Mouse (Mus musculus) bone marrow, adult 2 months (tissue): Measurements from ENCODE around the gene Gm10142.

ENCODE experiments used
- CTCF ChIP-seq: fragments of 200-500 bp; IDR thresholded peaks from 2 replicates; pipeline ENCODE4 v1.5.1; 2011; ENCODE audit warnings: low read length, control low read depth; ENCODE audit not compliant: control insufficient read depth, insufficient read depth
- POLR2A ChIP-seq: fragments of 200-500 bp; IDR thresholded peaks from 2 replicates; pipeline ENCODE4 v1.6.1; 2011; ENCODE audit warnings: low read depth, mild to moderate bottlenecking, control low read depth, low read length, borderline replicate concordance; ENCODE audit not compliant: control insufficient read depth

- no peak for TF ChIP-seq POLR2A
- TF ChIP-seq CTCF = no peak
Measured at GRCm38 (mm10) chr10:77685895-77686664, 29.5 kb upstream of the Gm10142 start, which contains the start of gene Tspear.
